Mouse (Mus musculus) testis, adult 2 months (tissue): Measurements from ENCODE around the gene Fuca1.

ENCODE experiments used
- CTCF ChIP-seq: fragments of 200-500 bp; IDR thresholded peaks from 2 replicates; pipeline ENCODE4 v1.5.1; 2012; ENCODE audit warnings: low read depth, mild to moderate bottlenecking, inconsistent platforms, low read length, moderate library complexity; ENCODE audit not compliant: control insufficient read depth, insufficient read depth, insufficient replicate concordance
- POLR2A ChIP-seq: fragments of 200-500 bp; IDR thresholded peaks from 2 replicates; pipeline ENCODE4 v1.6.1; 2012; ENCODE audit warnings: low read depth, mild to moderate bottlenecking, inconsistent platforms, low read length, moderate library complexity; ENCODE audit not compliant: control insufficient read depth

DNA sequence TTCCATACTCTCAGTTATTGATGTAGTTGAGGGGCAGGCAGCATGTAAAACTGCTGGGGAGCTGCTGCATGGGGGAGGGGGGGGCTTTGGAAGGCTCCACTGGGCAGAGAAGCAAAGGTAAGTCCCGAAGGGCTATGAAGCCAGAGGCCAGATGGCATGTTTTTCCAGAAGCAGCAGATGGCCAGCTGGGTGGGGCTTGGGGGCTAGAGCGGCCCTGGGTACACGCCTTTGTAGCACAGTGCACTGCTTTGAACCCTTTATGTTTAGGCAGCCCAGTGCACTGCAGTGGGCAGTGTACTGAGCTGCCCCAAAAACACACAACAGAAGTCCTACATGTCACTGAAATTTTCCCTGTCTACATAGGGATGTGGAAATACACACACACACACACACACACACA is 7.7 kb upstream of the Fuca1 start:
- TF ChIP-seq CTCF (no peak), POLR2A (no peak)
